Mouse (Mus musculus) natural killer cell, adult 2 months (primary cell): ENCODE data around the gene Ice2.

ENCODE experiments used
- DNase-seq, 2 experiments: peaks; one replicate each; pipeline ENCODE4 v3.0.0; 2022; ENCODE audit warnings: low spot score in 2 of 2

The Ice2 gene

GRCm38 (mm10) chr9:69397760-69398452 is at the start of gene Ice2:
Gene Ice2 (plus strand): TSS chr9:69397906.
- DNase-seq, result peak; percentile 59 to 73

- no peak for DNase-seq
These were observed 48.2 kb upstream of the Ice2 start for GRCm38 (mm10) chr9:69349537-69349936.

DNA sequence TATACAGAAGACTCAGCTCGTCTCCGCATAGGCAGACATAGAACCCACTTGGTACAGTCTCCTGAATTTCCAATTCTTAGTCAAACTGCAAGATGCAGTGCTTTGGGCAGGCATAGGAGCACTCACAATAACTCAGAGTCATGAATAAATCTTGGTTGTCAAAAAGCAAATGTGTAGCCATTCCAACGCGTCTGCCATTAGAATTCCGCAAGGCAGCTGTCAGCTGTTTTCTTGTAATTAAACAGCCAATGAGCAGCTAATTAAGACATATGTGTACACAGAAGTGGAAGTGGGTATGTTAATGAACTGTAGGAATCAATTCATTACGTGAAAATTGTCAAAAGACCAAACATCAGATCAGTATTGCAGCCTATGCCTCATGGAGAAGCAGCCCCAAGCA is 43.5 kb upstream of the Ice2 start:
- no peak for DNase-seq

DNA sequence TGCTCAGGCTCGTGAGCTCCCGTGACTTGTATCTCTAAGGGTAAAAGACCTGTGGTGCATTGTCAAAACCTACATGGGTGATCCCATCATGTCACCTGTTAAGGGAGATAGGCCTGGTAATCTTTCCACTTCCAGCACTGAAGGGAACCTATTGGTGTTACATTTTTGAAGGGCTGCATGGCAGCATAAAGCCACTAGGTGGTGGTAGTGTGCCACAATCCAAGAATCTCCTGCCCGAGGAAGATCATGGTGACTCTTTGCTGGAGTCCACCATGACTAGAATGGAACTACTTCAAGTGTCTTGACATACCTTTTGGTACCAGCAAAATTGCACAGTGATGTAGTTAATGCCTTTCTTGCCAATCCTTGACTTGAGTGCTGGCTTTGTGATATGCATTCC is 39.9 kb upstream of the Ice2 start:
- peak; percentile 35 to 56 for DNase-seq

- no peak for DNase-seq
These were observed 38.9 kb upstream of the Ice2 start for GRCm38 (mm10) chr9:69358797-69359196.

GRCm38 (mm10) chr9:69361951-69362445 is 35.7 kb upstream of the Ice2 start:
- DNase-seq, result peak; percentile 25 to 59

GRCm38 (mm10) chr9:69362766-69363165 is 34.9 kb upstream of the Ice2 start:
- no peak for DNase-seq

- no peak for DNase-seq
These were observed 33.6 kb upstream of the Ice2 start for GRCm38 (mm10) chr9:69364117-69364516.

GRCm38 (mm10) chr9:69367055-69367454 is 30.7 kb upstream of the Ice2 start:
- no peak for DNase-seq

GRCm38 (mm10) chr9:69368071-69368470 is 29.6 kb upstream of the Ice2 start:
- DNase-seq, result peak; percentile 59 to 60

GRCm38 (mm10) chr9:69371046-69371724 is 26.5 kb upstream of the Ice2 start:
- no peak for DNase-seq

- no peak for DNase-seq
These were observed 24.8 kb upstream of the Ice2 start for GRCm38 (mm10) chr9:69372871-69373270.

DNA sequence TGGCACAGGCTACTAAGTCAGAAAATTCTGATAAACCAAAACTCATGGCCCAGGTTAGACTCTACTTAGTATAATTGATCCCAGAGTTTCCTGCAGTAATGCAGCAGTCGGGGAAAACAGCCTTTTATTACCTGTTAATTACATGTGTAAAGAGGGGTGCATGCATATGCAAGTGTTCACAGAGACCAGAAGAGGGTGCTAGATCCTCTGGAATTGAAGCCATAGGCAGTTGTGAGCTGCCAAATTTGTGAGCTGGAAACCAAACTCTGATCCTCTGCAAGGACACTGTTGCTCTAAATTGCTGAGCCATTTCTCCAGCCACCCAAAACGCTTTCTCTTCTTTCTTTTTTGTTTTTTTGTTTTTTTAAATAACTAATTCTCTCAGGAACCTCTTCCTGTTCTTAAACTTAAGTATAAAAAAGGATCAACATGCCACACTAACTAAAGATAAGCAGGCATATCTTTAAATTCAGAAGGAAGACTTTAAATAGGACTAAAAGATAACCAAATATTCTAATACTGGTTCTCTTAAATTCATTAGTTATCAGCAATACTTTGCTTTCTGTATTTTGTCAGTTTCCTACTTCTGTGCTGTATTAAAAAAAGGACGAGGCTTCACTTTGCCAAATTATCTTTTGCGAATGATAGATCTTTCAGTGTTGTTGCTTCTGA is 20.6 kb upstream of the Ice2 start:
- DNase-seq, result no peak

DNA sequence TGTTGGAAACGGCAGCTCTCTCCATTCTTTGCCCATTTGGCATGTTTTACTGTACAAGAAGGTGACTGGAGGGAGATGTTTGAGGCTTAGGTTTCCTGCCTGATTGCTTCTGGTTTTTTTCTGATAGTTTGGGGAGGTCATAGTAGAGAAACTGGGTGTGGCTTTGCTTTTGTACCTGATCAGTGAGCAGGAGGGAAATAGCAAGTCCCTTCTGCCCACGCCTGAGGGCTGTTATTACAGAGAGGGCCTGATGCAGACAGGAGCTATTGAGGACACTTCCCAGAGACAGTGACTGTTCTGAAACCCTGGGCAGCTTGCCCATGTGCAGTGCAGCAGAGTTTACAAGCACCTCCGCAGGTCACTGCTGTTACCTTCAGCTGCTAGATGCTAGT is 20.1 kb upstream of the Ice2 start:
- DNase-seq, result no peak

DNA sequence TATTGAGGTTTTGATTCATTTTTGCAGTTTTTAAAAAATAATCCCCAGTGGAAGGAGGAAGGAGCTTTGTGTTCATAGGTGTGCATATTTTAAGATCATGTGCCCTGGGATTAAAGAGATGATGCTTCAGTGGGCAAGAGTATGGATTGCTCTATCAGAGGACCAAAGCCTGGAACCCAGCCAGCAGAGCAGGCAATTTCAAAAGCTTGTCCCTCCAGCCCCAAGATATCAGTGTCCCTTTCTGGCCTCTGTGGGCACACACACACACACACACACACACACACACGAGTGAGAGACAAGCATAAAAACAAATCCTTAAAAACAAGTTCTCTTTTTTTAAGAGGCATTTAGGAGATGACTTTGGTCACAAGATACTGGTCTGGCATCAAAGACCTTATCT is 17.2 kb upstream of the Ice2 start:
- DNase-seq, result no peak

GRCm38 (mm10) chr9:69381741-69382140 is 16.0 kb upstream of the Ice2 start:
- DNase-seq, result no peak

DNA sequence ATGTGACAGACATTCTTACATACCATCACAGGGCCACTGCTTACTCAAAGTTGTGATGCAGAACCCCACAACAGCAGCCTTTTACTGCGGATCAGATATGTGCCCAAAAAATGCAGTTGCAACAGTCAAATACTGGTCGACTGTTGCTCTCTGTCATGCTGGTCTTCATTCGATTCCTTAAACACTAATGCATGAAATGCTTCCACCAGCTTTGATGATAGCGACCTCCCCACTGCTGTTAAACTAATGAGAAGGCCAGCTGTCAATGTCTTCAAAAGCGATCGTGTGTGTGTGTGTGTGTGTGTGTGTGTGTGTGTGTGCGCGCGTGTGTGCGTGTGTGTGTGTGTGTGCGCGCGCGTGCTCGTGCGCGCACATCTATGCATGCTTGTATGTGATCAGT is 13.2 kb upstream of the Ice2 start:
- DNase-seq, result no peak

- no peak for DNase-seq
These were observed 12.8 kb upstream of the Ice2 start for GRCm38 (mm10) chr9:69384905-69385304.

DNA sequence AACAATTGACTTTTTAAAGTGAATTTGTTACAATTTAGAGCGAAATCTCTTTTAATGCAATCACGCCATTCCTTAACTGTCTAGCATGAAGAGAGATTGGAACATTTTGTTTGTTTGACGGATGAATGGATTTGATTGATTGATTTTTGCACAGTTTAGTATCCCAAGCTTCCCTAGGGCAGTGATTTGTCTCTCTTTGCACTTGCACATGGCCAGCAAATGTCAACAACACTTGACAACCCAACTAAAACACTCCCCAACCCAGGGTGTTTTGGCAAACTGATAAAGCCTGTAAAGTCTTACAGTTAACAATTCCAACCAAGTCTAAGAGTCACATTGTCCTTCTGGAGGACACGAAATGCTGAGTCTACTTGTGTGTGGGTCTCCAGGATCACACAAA is 10.4 kb upstream of the Ice2 start:
- DNase-seq, result no peak

- DNase-seq, result no peak
These were observed 7.1 kb upstream of the Ice2 start for GRCm38 (mm10) chr9:69390631-69391030.

- DNase-seq, result no peak
These were observed 3.5 kb upstream of the Ice2 start for GRCm38 (mm10) chr9:69394234-69394633.

DNA sequence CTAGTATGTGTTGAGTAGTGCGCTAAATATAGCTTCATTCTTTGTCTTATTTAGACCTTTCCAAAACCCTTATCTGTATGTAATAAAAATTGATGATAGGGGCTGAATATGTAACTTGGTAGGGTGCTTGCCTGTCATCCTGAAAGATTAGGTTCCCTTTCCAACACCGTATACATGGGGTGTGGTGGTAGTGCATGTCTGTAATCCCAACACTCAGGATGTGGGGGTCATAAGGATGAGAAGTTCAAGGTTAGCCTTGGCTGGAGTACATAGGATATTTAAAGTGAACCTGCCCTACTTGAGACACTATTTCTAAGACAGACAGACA is 310 bp upstream of the Ice2 start:
- no peak for DNase-seq

GRCm38 (mm10) chr9:69398453-69398850 is 746 bp downstream of the Ice2 start:
- no peak for DNase-seq
